Mouse (Mus musculus) ovary, adult 18-20 months (tissue): Measurements from ENCODE around the gene Calml3.
"Not testable (repeated sequence)": the region's sequence is repeated elsewhere in the genome, so short reads cannot be mapped to it uniquely, and the experiment has no call there.

Source experiments
- DNase-seq: peaks from one replicate; pipeline ENCODE4 v3.0.0; 2022; ENCODE audit warnings: low spot score, mixed read lengths

The Calml3 gene

DNA sequence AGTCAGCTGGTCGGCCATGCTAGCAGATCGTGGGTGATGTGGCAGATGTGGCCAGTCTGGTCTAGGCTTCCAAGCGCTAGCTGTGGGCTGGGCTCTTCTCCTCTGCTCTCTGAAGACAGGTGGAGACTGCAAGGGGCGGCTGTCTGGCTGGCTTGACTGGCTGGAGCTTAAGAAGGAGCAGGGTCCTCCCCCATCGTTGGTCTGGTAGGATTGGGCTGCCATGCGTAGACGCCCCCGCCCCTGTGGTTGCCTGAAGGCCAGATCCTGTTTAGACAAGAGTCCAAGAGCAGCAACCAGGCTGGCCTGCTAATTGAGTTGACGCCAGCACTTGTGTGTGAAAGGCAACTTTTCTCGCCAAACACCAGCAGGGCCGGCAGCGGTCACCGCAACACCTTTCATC is at the start of gene Calml3:
Gene Calml3, minus strand, starts transcription at position 131 of the 400 bp plus-strand sequence.
- DNase-seq: no peak

GRCm38 (mm10) chr13:3850330-3850729 is 46.2 kb upstream of the Calml3 start:
- no peak for DNase-seq

DNA sequence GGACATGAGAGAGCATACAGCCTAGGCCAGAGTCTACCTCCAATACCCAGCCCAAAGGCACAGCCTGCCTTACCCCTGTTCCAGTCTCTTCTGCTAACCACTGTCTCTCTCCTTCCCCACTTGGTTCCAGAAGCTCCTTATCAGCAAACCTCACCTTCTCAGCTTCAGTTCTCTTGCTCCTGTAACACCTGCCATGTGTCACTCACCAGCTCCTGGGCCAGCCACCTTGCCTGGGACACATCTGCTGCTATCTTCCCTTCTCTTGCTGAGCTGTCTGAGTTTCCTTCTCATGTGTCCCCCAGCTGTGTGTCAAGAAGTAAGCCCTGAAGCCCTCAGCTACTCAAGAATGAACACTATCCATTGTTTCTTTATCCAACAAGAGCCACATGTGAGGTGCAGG is 36.5 kb upstream of the Calml3 start:
- not testable (repeated sequence) for DNase-seq

GRCm38 (mm10) chr13:3837312-3837807 is 33.2 kb upstream of the Calml3 start, which contains the start of gene Calm4:
Gene Calm4 (plus strand): TSS chr13:3837757.
- not testable (repeated sequence) for DNase-seq

- not testable (repeated sequence) for DNase-seq
These were observed 29.5 kb upstream of the Calml3 start for GRCm38 (mm10) chr13:3833644-3834043.

GRCm38 (mm10) chr13:3832450-3832849 is 28.3 kb upstream of the Calml3 start:
- DNase-seq: no peak

DNA sequence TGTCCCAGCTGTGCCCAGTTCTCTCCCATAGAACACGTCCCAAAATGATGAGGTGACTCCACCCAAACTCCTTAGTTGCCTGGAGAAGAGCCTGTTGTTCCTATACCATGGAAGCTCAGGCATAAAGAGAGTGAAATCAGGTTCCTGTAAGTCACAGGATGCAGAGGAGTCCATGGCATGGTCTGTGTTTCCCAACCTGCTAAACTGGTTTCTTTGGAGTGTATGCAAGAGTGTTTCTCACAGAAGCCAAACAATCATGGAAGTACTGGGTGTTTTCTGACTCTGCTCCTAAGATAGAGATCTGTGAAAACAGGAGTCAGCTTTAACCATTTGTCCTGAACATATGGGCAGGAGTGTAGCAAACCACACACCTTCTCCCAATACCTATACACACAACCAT is 27.9 kb upstream of the Calml3 start:
- DNase-seq: no peak

DNA sequence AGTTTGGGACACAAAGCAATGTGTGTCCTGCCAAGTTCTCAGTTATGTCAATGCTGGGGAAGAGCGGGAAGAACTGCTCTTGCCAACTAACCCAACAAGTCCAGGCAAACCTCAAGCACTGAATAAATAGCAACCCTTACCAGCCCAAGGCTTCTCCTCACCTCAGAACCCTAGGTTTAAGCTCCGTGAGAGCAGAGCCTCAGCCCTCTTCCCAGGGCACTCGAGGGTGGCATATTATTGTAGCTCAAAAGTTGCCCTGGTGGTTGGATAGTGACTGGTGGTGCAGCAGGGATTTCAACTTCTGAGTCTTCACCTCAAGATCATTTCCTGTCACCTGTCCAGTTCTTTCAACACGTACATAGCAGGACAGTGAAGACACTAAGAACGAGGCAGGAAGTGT is 27.4 kb upstream of the Calml3 start:
- no peak for DNase-seq

GRCm38 (mm10) chr13:3825726-3826125 is 21.6 kb upstream of the Calml3 start:
- no peak for DNase-seq

GRCm38 (mm10) chr13:3822105-3822504 is 18.0 kb upstream of the Calml3 start:
- no peak for DNase-seq

DNA sequence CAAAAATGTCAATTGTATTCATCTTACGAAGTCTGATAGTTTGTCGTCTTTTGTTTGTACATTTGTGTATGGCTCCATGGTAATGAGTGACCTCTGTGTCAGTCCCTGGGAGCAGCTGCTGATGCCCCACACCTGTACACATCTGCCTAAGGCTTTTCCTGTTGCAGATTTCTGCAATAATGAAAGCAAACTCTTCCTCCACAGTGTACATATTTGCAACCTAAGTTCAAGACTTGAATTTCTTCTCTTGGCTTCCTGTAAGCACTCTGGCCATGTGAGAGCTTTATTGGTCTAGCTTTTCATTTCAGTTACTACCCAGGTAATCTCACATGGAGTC is 14.6 kb upstream of the Calml3 start:
- DNase-seq: no peak

DNA sequence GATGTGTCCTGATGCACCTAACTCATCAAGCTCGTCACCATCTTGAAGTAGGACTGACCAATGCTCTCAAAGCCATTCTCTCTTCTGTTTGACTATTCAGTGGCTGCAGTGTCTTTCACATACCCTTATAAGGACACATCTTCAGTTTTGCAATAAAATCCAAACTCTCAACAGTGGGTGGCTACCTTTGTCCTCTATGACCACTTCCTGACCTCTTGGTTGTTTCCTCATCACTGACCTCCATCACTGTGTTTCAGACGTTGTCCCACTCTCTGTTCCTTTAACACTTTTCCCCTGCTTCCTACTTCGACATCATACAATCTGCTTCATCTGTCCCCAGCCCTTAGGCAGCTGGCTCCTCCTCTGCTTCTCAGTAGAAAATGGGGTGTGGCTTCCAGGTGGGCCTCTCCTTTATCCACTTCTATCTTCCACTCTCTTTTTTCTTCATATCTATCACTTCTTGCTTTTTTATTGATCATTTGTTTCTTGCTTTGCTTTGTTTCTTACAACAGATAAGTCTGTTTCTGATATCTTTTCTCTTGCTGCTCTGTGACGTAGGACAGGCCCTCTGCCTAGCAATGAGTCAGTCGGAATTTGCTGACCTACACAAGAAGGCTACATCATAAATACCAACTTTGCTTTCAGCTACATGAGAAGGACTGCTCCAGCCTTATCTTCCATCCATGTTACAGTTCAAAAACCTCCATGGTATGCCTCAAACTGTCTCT is 14.1 kb upstream of the Calml3 start:
- DNase-seq: no peak

GRCm38 (mm10) chr13:3807131-3807827 is 3.2 kb upstream of the Calml3 start:
- no peak for DNase-seq

DNA sequence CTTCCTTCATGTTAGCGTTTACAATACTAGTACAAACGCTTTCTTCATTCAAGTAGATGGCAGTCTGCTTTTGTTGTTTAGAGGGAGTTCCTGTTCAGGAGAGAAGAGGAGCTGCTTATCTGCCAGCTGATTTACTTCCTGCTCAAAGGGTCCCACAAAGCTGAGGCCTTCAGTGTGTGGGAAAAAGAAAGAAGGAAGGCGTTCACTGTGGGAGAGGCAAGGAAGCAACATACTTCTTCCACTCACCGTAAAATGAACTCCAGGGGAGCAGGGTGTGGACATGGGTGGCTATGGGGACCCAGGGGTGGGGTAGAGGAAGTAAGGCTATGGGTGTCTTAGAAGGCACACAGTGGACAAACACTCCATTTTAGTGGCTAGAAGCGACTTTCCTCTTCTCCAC is 1.5 kb upstream of the Calml3 start:
- DNase-seq: no peak

DNA sequence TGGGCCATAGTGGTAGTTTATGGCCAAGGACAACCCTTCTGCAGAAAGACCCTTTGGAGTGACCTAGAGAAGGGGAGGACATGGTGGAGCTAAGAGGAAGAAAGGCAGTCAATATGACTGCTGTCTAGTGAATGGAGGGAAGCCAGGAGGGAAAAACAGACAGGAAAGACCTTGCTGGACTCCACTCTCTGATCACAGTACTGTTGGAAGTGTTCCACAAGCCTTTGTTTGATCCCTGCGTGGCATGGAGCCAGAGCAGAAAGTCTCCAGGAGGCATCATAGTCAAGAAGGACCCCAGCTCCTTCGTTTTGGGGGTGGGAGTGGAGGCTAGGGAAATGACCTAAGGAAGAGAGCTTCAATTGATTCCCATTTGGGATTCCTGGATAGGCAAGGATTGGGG is 1.0 kb upstream of the Calml3 start:
- no peak for DNase-seq

DNA sequence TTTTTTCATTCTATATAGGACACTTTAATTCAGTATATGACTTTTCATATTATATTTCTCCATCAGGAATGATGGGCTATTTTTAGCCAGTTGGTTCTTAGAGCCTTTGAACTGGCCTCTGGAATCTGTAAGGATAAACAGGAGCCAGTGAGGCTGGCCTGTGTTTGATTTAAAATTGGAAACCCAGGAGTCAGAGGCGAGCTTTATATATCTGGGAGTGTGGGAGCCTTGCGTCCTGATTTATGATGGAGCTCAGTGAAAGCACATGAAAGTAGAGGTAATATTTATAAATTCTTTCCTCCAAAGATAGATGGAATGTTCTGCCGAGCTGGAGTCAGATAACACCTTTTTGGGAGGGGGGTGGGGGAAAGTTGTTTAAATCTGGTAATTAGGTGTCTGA is 4.7 kb downstream of the Calml3 start:
- no peak for DNase-seq

DNA sequence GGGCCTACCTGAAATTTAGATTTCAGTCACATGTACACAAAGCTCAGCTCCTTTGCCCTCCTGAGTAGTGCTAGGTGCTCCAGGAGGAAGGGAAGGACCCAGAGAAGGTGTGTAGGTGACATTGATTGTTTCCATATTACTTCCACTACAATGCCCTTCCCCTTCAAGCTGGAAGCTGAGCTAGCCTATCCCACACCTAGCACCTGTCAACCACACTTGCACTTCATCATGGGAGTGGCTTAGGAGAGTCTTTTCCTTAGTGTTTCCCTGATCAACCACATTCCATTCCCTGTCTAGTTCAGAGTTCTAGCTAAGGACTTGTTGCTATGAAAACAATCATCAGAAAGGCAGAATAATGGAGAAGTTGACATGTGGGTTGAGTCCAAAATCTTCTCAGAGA is 5.4 kb downstream of the Calml3 start:
- DNase-seq: no peak

- no peak for DNase-seq
These were observed 7.5 kb downstream of the Calml3 start for GRCm38 (mm10) chr13:3796649-3797048.

DNA sequence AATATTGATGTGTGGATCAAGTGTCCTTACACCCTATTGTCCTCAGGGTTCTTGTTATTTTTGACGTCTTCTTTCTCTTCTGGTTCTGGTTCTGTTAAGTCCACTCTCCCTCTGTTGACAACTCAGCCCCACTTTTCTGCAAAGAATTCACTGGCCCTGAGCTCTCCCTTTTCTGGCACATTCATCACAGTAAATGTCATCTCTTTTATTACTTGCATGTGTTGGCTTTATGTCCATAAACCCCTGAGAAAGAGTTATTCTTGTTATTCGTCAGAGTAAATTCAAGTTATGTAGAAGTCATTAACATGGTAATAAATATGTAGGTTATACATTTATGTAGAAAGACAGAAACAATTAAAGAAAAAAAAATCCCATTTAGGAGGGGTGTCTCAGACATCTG is 14.6 kb downstream of the Calml3 start:
- DNase-seq: no peak

DNA sequence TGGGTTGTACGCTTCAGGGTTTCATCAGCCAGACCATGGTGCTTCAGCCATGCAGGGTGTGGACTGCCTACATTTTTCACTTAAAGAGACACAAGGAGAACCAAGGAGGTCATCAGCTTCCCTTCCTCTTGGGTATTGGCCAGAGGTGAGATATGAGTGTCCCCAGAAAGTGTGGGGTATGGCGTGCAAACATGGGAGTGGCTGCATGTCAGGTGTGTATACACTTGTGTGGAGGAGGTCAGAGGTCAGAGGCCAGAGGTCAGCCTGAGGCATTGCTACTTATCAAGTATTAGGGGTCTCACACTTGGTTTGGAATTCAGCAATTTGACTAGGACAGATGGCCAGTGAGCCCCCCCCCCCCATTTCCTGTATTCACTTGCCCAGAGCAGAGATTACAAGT is 15.5 kb downstream of the Calml3 start:
- no peak for DNase-seq

- no peak for DNase-seq
These were observed 16.5 kb downstream of the Calml3 start for GRCm38 (mm10) chr13:3787644-3788043.

- DNase-seq: no peak
These were observed 17.0 kb downstream of the Calml3 start for GRCm38 (mm10) chr13:3787102-3787501.

GRCm38 (mm10) chr13:3783621-3784020 is 20.5 kb downstream of the Calml3 start:
- no peak for DNase-seq

- no peak for DNase-seq
These were observed 21.6 kb downstream of the Calml3 start for GRCm38 (mm10) chr13:3782499-3782898.
